Mouse (Mus musculus): Measurements from ENCODE around the gene Hacd4.

Gene Hacd4

GRCm38 (mm10) chr4:88438326-88438989 lies at the start of gene Hacd4:
TSS of gene Hacd4 (minus strand) at chr4:88438928.
- ATAC-seq (ENCODE audit: insufficient number of reproducible peaks, low FRiP score, low TSS enrichment) = peak; percentile 56

- no peak for ATAC-seq (ENCODE audit: insufficient number of reproducible peaks, low FRiP score, low TSS enrichment)
Observed at GRCm38 (mm10) chr4:88488107-88488506, 49.4 kb upstream of the Hacd4 start.

DNA sequence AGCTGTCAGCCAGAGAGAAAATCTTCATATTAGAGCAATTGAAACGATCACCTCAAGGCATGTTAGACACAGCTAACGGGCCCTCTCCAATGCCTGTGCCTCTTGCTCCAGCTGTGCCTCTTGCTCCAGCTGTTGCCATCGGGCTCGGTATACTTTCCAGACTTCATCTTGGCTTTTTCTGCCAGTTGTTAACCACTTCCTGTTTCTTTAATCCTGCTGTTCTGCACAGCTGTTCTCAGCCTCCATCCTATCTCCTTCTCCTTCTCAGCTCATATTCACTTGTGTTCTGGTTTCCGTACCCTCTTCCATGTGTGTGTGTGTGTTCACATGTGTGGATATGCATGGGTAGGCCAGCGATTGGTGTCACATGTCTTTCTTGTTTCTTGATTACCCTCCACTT lies 41.4 kb upstream of the Hacd4 start:
- no peak for ATAC-seq (ENCODE audit: insufficient number of reproducible peaks, low FRiP score, low TSS enrichment)

DNA sequence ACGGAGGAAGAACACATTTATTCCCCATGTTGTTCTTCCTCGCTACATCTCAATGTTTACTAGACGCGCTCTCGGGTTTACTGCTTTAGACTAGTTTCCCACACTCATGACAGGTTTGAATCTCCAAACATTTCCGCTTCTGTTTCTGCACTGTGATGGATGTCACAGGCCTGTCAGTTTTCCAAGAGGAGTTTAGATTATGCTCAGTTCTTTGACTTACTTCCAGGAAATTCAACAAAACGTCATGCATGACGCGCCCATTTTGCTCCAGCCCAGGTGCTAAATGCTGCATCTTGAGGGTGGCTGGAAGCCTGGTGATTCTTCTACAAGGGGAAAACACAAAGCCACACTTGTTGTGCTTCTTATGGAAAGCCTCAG lies 40.1 kb upstream of the Hacd4 start:
- ATAC-seq (ENCODE audit: insufficient number of reproducible peaks, low FRiP score, low TSS enrichment) = no peak

DNA sequence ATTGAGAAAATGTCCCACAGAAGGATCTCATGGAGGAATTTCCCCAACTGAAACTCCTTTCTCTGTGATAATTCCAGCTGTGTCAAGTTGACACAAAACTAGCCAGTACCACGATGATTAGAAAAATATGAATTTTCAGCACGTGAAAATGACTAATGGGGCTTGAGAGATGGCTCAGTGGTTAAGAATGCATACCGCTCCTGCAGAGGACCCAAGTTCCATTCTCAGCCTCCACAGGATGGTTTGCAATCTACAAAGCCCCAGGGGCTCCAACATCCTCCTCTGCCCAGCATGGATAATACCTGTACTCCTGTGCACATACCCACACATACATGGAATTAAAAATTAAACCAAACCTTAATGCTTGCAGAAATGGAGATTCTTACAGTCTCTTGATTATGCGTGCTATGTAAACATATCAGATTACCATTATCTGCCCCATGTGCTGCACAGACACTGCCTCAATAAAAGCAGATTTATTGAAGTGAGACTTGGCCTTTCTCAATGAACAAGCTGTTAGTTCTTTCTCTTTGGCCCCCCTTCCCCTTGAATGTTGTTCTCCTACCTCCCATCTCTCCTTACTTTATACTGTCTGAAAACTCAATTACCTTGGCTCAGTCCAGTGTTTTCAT lies 39.6 kb upstream of the Hacd4 start:
- no peak for ATAC-seq (ENCODE audit: insufficient number of reproducible peaks, low FRiP score, low TSS enrichment)

- no peak for ATAC-seq (ENCODE audit: insufficient number of reproducible peaks, low FRiP score, low TSS enrichment)
Observed at GRCm38 (mm10) chr4:88476511-88477210, 37.9 kb upstream of the Hacd4 start.

- no peak for ATAC-seq (ENCODE audit: insufficient number of reproducible peaks, low FRiP score, low TSS enrichment)
Observed at GRCm38 (mm10) chr4:88476084-88476483, 37.4 kb upstream of the Hacd4 start.

DNA sequence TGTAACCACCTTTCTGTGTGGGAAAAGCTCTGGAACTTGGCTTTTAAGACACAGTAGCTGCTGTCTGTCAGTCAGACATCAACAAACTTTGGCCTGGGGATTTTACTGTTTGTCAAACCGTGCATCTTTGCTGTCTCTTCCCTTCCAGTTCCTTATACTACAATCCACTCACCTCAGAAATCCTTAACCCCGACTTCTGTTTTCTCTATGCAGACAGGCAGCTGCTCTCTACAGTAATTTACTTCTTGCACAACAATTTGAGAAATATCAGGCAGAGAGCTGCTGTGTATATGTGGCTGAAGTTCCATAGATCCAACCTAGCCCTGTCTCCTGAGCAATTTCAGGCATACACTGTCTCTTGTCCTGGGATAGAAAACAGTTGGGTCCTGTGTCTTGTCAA lies 32.8 kb upstream of the Hacd4 start:
- no peak for ATAC-seq (ENCODE audit: insufficient number of reproducible peaks, low FRiP score, low TSS enrichment)

DNA sequence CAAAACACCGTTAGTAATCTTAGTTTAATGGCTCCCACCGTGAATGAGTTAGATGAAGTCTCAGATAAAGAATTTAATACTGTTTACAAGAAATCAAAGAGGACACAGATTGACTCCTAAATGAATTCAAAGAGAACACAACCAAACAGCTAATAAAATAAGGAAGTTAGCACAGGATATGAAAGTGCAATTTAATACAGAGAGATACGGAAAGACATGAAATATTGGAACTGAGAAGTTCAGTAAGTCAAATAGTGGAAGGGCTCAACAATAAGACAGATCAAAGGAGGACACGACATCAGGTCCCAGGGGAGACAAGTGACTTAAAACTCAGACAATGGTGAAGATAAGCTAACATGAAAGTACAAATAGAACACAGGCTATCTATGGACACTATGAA lies 25.8 kb upstream of the Hacd4 start:
- ATAC-seq (ENCODE audit: insufficient number of reproducible peaks, low FRiP score, low TSS enrichment) = no peak

DNA sequence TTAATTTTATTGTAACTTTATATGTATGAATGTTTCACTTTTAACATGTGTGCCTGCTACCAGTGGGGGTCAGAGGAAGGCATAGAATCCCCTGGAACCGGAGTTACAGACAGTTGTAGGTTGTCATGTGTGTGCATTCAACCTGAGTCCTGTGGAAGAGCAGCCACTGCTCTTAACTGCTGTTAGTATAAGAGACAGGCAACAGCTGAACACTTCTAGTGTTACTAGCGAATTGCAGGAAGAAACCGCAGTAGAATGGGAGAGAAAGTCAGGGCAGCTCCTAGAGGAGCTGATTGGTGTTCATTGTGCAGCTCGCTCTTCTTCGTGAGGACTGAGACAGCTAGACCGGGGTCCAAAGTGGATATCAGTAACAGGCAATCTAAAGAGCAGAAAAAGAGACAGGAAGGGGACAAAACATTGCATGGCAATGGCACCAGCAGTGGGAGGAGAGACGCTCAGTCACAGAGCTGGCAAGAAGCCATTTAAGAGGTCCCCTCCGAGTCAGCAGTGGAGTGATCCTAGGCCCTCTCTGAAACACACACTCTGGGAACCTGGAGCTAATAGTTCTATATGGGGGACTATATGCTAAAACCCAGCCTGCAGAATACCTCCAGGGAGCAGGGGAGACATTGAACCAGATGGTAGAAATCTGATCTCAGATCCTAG lies 24.4 kb upstream of the Hacd4 start:
- no peak for ATAC-seq (ENCODE audit: insufficient number of reproducible peaks, low FRiP score, low TSS enrichment)

GRCm38 (mm10) chr4:88462501-88462900 lies 23.8 kb upstream of the Hacd4 start:
- ATAC-seq (ENCODE audit: insufficient number of reproducible peaks, low FRiP score, low TSS enrichment) = no peak

DNA sequence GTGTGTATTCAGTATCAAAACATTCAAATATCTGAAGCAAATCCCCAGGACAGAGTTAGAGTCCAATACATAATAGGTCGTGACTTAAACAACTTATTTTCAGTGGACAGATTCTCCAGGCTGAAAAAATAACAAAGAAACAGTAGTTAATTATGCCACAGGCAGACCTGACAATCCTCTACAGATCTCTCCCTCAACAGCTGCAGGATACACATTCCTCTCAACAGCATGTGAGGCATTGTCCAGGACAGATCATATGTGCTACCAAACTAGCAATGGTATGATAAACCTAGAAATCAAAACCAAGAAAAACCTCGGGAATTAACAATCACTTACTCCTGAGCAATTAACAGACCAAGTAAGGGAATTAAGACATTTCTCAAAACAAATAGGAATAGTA lies 22.6 kb upstream of the Hacd4 start:
- no peak for ATAC-seq (ENCODE audit: insufficient number of reproducible peaks, low FRiP score, low TSS enrichment)

DNA sequence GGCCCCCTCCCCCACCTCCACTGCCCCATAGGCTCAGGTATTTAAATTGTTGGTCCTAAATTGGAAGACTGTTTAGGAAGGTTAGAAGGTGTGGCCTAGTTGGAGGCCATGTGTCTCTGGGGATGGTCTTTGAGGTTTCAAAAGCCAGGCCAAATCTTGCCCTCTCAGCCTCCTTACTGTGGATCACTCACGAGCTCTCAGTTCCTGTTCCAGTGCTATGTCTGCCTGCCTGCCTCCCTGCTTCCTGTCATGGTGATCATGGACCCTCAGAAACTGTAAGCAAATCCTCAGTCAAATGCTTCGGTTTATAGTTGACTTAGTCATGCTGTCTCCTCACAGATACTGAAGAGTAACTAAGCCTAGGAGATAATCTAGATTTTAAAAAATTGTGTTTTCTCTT lies 19.9 kb upstream of the Hacd4 start:
- no peak for ATAC-seq (ENCODE audit: insufficient number of reproducible peaks, low FRiP score, low TSS enrichment)

GRCm38 (mm10) chr4:88458093-88458492 lies 19.4 kb upstream of the Hacd4 start:
- no peak for ATAC-seq (ENCODE audit: insufficient number of reproducible peaks, low FRiP score, low TSS enrichment)

GRCm38 (mm10) chr4:88450087-88450765 lies 11.5 kb upstream of the Hacd4 start:
- no peak for ATAC-seq (ENCODE audit: insufficient number of reproducible peaks, low FRiP score, low TSS enrichment)

GRCm38 (mm10) chr4:88448976-88449375 lies 10.2 kb upstream of the Hacd4 start:
- no peak for ATAC-seq (ENCODE audit: insufficient number of reproducible peaks, low FRiP score, low TSS enrichment)

DNA sequence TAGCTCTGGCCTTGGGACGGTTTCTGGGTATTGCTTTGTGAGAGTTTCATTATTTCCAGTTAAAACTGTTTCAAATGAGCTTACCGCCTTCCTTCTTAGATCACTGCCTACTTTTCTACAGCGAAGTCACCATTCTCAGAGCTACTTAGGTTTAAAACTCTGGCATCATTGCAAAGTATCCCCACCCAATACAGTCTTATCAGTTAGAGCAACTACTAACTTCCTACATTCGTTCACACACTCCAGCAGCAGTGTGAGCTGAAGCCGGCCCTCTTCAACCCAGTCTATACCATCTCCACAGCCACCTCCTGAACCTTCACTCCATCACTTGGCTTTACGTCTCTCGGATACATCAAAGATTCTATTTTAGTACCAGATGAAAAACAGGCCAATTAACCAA lies 2.1 kb upstream of the Hacd4 start:
- no peak for ATAC-seq (ENCODE audit: insufficient number of reproducible peaks, low FRiP score, low TSS enrichment)

- ATAC-seq (ENCODE audit: insufficient number of reproducible peaks, low FRiP score, low TSS enrichment) = no peak
Observed at GRCm38 (mm10) chr4:88439669-88440123, 968 bp upstream of the Hacd4 start.

GRCm38 (mm10) chr4:88438990-88439329 lies 232 bp upstream of the Hacd4 start:
- no peak for ATAC-seq (ENCODE audit: insufficient number of reproducible peaks, low FRiP score, low TSS enrichment)

DNA sequence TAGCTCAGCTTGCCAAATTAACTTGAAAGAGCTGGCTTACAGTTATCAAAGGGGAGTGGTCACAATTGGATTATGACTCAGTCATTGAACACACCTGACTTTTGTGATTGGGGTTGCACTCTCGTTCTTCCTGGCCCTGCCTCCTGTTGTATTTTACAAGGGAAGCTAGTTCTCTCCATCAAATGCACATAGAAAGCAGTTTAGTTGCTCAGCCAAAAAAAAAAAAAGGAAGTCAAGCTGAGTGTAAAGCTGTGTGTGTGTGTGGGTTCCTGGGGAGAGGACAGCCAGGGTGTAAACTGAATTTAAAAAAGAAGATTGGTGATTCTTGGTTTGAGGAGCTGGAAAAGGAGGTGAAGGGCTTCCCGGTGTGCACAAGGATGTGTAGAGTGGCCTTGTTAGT lies 811 bp downstream of the Hacd4 start:
- ATAC-seq (ENCODE audit: insufficient number of reproducible peaks, low FRiP score, low TSS enrichment) = no peak

DNA sequence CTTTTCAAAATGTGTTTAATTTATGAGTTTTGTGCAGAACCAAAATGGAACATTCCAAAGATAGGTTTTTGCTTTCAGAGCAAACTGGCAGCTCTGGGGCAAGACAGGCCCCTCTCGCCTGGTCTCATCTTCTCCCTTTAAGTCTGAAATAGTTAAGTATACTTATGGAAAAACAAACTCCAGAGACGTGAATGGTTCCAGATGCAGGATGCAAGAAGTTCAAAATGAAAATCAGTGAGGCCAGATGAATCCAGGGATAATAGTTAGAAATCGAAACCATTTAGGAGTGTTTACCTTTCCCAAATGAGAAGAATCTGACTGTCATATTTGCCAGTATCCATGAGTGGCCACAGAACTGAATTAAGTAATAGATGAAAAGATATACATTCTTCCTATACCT lies 1.6 kb downstream of the Hacd4 start:
- ATAC-seq (ENCODE audit: insufficient number of reproducible peaks, low FRiP score, low TSS enrichment) = no peak
